Mouse (Mus musculus): ENCODE measurements around the gene Cfap73. TPM values are rescaled to one million over a fixed set of nuclear protein-coding genes. Genes with fewer than 3 reads are reported as not detected.

Cfap73 gene
- polyA plus RNA-seq, 1 experiment from 2014 or later: not detected

DNA sequence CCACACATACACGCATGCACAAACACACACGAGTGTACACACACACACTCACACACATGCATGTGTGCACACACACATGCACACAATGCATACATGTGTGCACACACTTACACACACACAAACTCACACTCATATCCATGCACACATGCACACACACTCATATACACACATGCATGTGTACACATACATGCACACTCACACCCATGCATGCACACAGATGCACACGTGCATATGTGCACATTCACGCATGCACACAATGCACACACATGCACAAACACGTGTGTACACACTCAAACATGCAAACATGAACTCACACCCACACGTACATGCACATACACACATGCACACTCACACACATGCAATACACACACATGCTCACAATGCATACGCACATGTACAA is 6.1 kb upstream of the Cfap73 start:
- Histone ChIP-seq H3K9me3 (ENCODE audit: control insufficient read depth, low read length) (no peaks in the 10 kb centered on the region), H3K4me3 (ENCODE audit: low read depth, low read length) (no peak overlapping the region), H3K4me1 (replicated peaks; ENCODE audit: control insufficient read depth, insufficient read depth, low read length) (no peaks in the 10 kb centered on the region), H3K27ac (ENCODE audit: low read depth) (no peak overlapping the region), H3K9ac (ENCODE audit: low read length) (no peak overlapping the region), H3K4me2 (ENCODE audit: low read length) (no peak overlapping the region), H3K27me3 (replicated peaks; ENCODE audit: control insufficient read depth, insufficient read depth, low read length) (no peaks in the 10 kb centered on the region), H3K36me3 (ENCODE audit: control insufficient read depth, insufficient read depth, low read length) (no peaks in the 10 kb centered on the region)
- ATAC-seq (replicated peaks; ENCODE audit: low FRiP score, low TSS enrichment, low read depth) (no peak), DNase-seq (ENCODE audit: low spot score) (no peak)
- 89% methylated on average over 7 of the region's 7 CpGs for WGBS

DNA sequence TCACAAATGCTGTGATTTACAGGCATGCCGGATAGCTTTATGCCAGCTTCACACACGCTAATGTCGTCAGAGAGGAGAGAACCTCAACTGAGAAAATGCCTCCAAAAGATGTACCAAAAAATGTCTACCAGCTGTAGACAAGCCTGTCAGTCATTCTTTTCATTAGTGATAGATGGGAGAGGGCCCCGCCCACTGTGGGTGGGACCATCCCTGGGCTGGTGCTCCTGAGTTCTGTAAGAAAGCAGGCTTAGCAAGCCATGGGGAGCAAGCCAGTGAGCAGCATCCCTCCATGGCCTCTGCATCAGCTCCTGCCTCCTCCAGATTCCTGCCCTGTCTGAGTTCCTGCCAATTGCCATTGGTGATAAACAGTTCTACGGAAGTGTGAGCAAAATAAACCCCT is 1.6 kb upstream of the Cfap73 start:
- WGBS: 76% methylated on average over 5 of the region's 5 CpGs
- ATAC-seq (replicated peaks; ENCODE audit: low FRiP score, low TSS enrichment, low read depth): no peak

DNA sequence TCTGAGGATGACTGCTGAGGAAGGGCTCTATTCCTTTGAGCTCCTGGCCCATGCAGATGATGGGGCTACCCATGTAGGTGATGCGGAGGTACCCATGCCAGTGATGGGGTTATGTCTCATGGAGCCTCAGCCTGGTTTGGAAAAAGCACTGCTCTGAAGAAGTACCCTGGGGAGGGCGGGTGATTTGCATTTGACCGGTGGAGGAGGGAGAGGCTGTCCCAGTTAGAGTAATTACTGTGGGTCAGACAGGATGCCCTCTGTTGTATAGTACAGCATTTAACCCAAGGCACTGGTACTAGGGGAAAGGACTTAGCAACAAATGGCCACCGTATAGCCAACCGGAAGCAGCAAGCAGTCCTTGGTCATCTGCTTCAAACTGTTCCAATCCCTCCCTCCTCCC is 825 bp upstream of the Cfap73 start:
- no peak overlapping the region for H3K4me2 ChIP-seq (ENCODE audit: low read length)
- H3K36me3 ChIP-seq (ENCODE audit: control insufficient read depth, insufficient read depth, low read length): no peaks in the 10 kb centered on the region
- ATAC-seq (replicated peaks; ENCODE audit: low FRiP score, low TSS enrichment, low read depth) (no peak), DNase-seq (ENCODE audit: low spot score) (no peak)
- no peaks in the 10 kb centered on the region for H3K4me1 ChIP-seq (replicated peaks; ENCODE audit: control insufficient read depth, insufficient read depth, low read length)
- H3K4me3 ChIP-seq (ENCODE audit: low read depth, low read length): no peak overlapping the region
- 0 out of 2 replicates have a peak, but pooled peaks cover 5% of the 10 kb centered on the region for H3K9me3 ChIP-seq (ENCODE audit: control insufficient read depth, low read length)
- H3K9ac ChIP-seq (ENCODE audit: low read length): no peak overlapping the region
- 38% methylated on average over 5 of the region's 5 CpGs for WGBS
- H3K27me3 ChIP-seq (replicated peaks; ENCODE audit: control insufficient read depth, insufficient read depth, low read length): no peaks in the 10 kb centered on the region; the same call in 1 of the 2 replicates
- H3K27ac ChIP-seq (ENCODE audit: low read depth): no peak overlapping the region

More for the DNA sequence above, 1.6 kb upstream of the Cfap73 start:
- Histone ChIP-seq H3K4me1 (replicated peaks; ENCODE audit: control insufficient read depth, insufficient read depth, low read length) (no peaks in the 10 kb centered on the region), H3K4me2 (ENCODE audit: low read length) (no peak overlapping the region), H3K9me3 (ENCODE audit: control insufficient read depth, low read length) (0 out of 2 replicates have a peak, but pooled peaks cover 5% of the 10 kb centered on the region), H3K27ac (ENCODE audit: low read depth) (no peak overlapping the region), H3K4me3 (ENCODE audit: low read depth, low read length) (no peak overlapping the region), H3K36me3 (ENCODE audit: control insufficient read depth, insufficient read depth, low read length) (no peaks in the 10 kb centered on the region), H3K9ac (ENCODE audit: low read length) (no peak overlapping the region), H3K27me3 (replicated peaks; ENCODE audit: control insufficient read depth, insufficient read depth, low read length) (no peaks in the 10 kb centered on the region; the same call in 1 of the 2 replicates)
- DNase-seq (ENCODE audit: low spot score): no peak

DNA sequence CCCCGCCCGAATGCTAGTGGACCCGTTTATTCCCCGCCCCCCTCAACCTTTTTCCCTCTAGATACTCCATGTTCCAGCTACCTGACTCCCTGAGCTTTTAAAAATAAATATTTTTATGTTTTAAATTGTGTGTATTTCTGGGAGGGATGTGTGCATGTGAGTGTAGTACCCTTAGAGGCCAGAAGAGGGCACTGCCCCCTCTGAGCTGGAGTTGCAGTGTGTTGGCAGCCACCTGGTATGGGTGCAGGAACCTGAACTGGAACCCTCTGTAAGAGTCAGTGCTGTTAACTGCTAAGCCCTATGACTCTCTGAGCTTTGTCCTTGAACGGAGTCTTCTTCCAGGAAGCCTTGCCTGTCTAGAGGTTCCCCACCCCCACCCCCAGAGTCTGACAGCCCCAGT is 2.1 kb downstream of the Cfap73 start:
- Histone ChIP-seq H3K27me3 (replicated peaks; ENCODE audit: control insufficient read depth, insufficient read depth, low read length) (no peaks in the 10 kb centered on the region; the same call in 1 of the 2 replicates), H3K4me3 (ENCODE audit: low read depth, low read length) (no peak overlapping the region), H3K27ac (ENCODE audit: low read depth) (no peak overlapping the region), H3K4me1 (replicated peaks; ENCODE audit: control insufficient read depth, insufficient read depth, low read length) (no peaks in the 10 kb centered on the region), H3K9me3 (ENCODE audit: control insufficient read depth, low read length) (0 out of 2 replicates have a peak, but pooled peaks cover 5% of the 10 kb centered on the region), H3K4me2 (ENCODE audit: low read length) (no peak overlapping the region), H3K36me3 (ENCODE audit: control insufficient read depth, insufficient read depth, low read length) (peaks cover 11% of the 10 kb centered on the region), H3K9ac (ENCODE audit: low read length) (no peak overlapping the region)
- no peak for ATAC-seq (replicated peaks; ENCODE audit: low FRiP score, low TSS enrichment, low read depth)
- 84% methylated on average over 5 of the region's 5 CpGs for WGBS
- no peak for DNase-seq (ENCODE audit: low spot score)

DNA sequence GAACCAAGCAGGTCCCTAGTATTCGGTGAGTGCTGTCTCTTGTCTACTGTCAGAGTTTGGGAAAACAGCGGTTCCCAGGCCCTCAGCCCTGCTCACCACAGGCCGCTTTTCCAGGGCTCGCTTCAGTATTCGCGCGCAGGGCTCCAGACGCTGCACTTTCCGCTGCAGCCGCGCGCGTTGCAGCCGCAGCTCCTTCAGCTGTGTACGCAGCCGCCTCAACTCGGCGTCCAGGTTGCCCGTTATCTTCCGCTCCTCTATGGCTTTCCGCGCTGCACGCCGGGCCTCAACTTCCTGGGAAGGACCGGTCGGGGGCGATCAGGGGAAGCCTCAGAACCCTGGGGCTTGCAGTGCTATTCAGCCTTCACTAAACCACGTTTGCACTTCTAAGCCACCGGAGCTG is 2.9 kb downstream of the Cfap73 start:
- DNase-seq (ENCODE audit: low spot score) (no peak), ATAC-seq (replicated peaks; ENCODE audit: low FRiP score, low TSS enrichment, low read depth) (no peak)
- Histone ChIP-seq H3K4me2 (ENCODE audit: low read length) (peak overlapping the region; percentile 30), H3K27me3 (replicated peaks; ENCODE audit: control insufficient read depth, insufficient read depth, low read length) (no peaks in the 10 kb centered on the region; the same call in 1 of the 2 replicates), H3K9me3 (ENCODE audit: control insufficient read depth, low read length) (0 out of 2 replicates have a peak, but pooled peaks cover 5% of the 10 kb centered on the region), H3K27ac (ENCODE audit: low read depth) (no peak overlapping the region), H3K4me3 (ENCODE audit: low read depth, low read length) (no peak overlapping the region), H3K9ac (ENCODE audit: low read length) (no peak overlapping the region), H3K4me1 (replicated peaks; ENCODE audit: control insufficient read depth, insufficient read depth, low read length) (no peaks in the 10 kb centered on the region), H3K36me3 (ENCODE audit: control insufficient read depth, insufficient read depth, low read length) (peaks cover 17% of the 10 kb centered on the region)
- 6% methylated on average over 29 of the region's 29 CpGs for WGBS

DNA sequence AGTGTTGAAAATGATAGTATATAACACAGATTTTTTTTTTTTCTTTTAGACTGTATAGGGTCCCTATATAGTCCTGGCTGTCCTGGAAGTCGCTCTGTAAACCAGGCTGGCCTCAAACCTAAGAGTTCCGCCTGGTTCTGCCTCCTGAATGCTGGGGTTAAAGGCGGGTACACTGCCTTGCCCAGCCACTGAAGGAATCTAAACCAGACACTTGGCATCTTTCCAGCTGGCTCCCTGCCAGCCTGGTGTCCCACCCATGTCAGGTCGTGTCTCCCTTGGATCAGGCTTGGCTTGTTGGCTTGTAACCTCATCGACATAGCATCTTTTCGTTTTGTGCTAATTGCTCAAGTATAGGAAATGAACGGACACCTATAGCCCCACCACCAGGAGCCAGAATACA is 5.4 kb downstream of the Cfap73 start:
- peaks cover 42% of the 10 kb centered on the region for H3K36me3 ChIP-seq (ENCODE audit: control insufficient read depth, insufficient read depth, low read length)
- no peak overlapping the region for H3K4me2 ChIP-seq (ENCODE audit: low read length)
- no peak for ATAC-seq (replicated peaks; ENCODE audit: low FRiP score, low TSS enrichment, low read depth)
- no peaks in the 10 kb centered on the region; the same call in 1 of the 2 replicates for H3K27me3 ChIP-seq (replicated peaks; ENCODE audit: control insufficient read depth, insufficient read depth, low read length)
- no peak overlapping the region for H3K27ac ChIP-seq (ENCODE audit: low read depth)
- DNase-seq (ENCODE audit: low spot score): no peak
- no peaks in the 10 kb centered on the region for H3K4me1 ChIP-seq (replicated peaks; ENCODE audit: control insufficient read depth, insufficient read depth, low read length)
- H3K9ac ChIP-seq (ENCODE audit: low read length): no peak overlapping the region
- H3K4me3 ChIP-seq (ENCODE audit: low read depth, low read length): no peak overlapping the region
- 0 out of 2 replicates have a peak, but pooled peaks cover 5% of the 10 kb centered on the region for H3K9me3 ChIP-seq (ENCODE audit: control insufficient read depth, low read length)
- WGBS: 61% methylated on average over 7 of the region's 7 CpGs

DNA sequence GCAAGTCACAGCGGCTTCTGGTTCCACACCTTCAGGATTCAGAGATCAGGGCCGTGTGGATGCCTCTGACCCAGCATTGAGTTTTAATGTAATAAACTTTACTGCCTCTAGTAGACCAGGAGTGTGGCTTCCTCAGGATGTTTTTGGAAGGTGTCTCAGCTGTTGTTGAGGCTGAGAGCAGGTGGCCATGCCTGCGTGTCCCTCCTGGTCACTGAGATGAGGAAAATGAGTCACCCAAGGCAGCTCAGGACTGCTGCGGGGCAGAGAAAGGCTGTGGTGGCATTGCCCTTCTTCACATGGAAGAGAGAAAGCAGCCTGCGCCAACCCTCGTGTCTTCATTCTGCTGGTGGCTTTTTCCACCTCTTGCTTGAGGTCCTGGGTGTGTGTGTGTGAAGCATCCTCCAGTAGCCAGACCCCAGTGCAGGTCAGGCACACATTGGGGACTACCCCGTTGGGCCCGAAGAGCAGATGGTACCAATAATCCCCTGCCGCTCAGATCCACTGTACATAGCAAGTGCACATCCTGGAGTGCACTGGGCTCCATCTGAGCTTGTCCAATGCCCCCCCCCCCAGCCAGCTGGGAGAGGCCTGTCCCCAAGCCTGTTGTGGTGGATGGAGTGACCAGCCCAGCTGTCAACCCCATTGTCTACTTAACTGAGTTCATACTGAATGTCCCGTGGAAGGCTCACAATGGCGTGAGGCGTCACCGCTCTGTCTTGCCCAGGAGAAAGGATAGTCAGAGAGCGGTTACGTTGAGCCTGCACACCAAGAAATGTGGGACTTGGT is 6.3 kb downstream of the Cfap73 start:
- Histone ChIP-seq H3K9me3 (ENCODE audit: control insufficient read depth, low read length) (0 out of 2 replicates have a peak, but pooled peaks cover 5% of the 10 kb centered on the region), H3K4me2 (ENCODE audit: low read length) (no peak overlapping the region), H3K4me3 (ENCODE audit: low read depth, low read length) (no peak overlapping the region), H3K27me3 (replicated peaks; ENCODE audit: control insufficient read depth, insufficient read depth, low read length) (no peaks in the 10 kb centered on the region; the same call in 1 of the 2 replicates), H3K9ac (ENCODE audit: low read length) (no peak overlapping the region), H3K4me1 (replicated peaks; ENCODE audit: control insufficient read depth, insufficient read depth, low read length) (no peaks in the 10 kb centered on the region), H3K36me3 (ENCODE audit: control insufficient read depth, insufficient read depth, low read length) (peaks cover 51% of the 10 kb centered on the region), H3K27ac (ENCODE audit: low read depth) (no peak overlapping the region)
- WGBS: 92% methylated on average over 15 of the region's 15 CpGs
- ATAC-seq (replicated peaks; ENCODE audit: low FRiP score, low TSS enrichment, low read depth): no peak
- no peak for DNase-seq (ENCODE audit: low spot score)

DNA sequence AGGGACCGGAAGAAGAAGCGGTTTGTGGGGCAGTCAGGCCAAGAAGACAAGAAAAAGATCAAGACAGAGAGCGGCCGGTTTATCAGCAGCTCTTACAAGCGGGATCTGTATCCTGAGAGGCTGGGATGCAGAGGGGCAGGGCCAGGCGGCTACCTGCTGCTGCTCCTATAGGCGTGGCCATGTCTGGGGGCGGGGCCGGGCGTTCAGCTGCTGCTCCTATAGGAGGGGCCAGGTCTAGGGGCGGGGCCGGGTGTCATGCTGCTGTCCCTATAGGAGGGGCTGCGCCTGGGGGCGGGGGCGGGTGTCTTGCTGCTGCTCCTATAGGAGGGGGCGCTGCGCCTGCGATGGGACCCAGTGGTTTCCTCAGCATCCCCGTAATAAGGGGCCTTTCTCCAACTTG is 7.6 kb downstream of the Cfap73 start:
- H3K36me3 ChIP-seq (ENCODE audit: control insufficient read depth, insufficient read depth, low read length): peaks cover 63% of the 10 kb centered on the region

DNA sequence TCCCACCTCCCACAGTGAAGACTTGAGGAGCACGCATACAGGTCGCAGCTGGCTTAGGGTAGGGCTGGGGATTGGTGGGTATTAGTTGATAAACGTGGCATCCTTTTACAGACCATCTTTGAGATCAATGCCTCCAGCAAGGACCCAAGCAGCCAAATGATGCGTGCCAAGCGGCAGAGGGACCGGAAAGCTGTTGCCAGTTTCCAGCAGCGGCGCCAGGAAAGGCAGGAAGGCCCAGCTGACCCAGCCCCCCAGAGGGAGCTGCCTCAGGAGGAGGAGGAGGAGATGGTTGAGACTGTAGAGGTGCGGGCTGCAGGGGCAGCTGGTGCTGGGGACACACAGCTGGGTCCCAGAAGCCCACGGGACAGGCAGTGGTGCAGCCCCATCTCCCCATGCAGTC is 9.6 kb downstream of the Cfap73 start:
- Histone ChIP-seq H3K36me3 (ENCODE audit: control insufficient read depth, insufficient read depth, low read length) (peaks cover 83% of the 10 kb centered on the region), H3K9ac (ENCODE audit: low read length) (no peak overlapping the region), H3K27ac (ENCODE audit: low read depth) (no peak overlapping the region), H3K27me3 (replicated peaks; ENCODE audit: control insufficient read depth, insufficient read depth, low read length) (no peaks in the 10 kb centered on the region), H3K9me3 (ENCODE audit: control insufficient read depth, low read length) (0 out of 2 replicates have a peak, but pooled peaks cover 3% of the 10 kb centered on the region), H3K4me3 (ENCODE audit: low read depth, low read length) (no peak overlapping the region), H3K4me1 (replicated peaks; ENCODE audit: control insufficient read depth, insufficient read depth, low read length) (no peaks in the 10 kb centered on the region), H3K4me2 (ENCODE audit: low read length) (no peak overlapping the region)
- ATAC-seq (replicated peaks; ENCODE audit: low FRiP score, low TSS enrichment, low read depth): no peak
- 95% methylated on average over 10 of the region's 10 CpGs for WGBS
- no peak for DNase-seq (ENCODE audit: low spot score)

More for the DNA sequence above, 7.6 kb downstream of the Cfap73 start:
- H3K9ac ChIP-seq (ENCODE audit: low read length): no peak overlapping the region
- DNase-seq (ENCODE audit: low spot score): no peak
- no peak overlapping the region for H3K27ac ChIP-seq (ENCODE audit: low read depth)
- no peaks in the 10 kb centered on the region; the same call in 1 of the 2 replicates for H3K27me3 ChIP-seq (replicated peaks; ENCODE audit: control insufficient read depth, insufficient read depth, low read length)
- 39% methylated on average over 19 of the region's 19 CpGs for WGBS
- ATAC-seq (replicated peaks; ENCODE audit: low FRiP score, low TSS enrichment, low read depth): no peak
- H3K4me2 ChIP-seq (ENCODE audit: low read length): no peak overlapping the region
- no peak overlapping the region for H3K4me3 ChIP-seq (ENCODE audit: low read depth, low read length)
- no peaks in the 10 kb centered on the region for H3K4me1 ChIP-seq (replicated peaks; ENCODE audit: control insufficient read depth, insufficient read depth, low read length)
- no peaks in the 10 kb centered on the region for H3K9me3 ChIP-seq (ENCODE audit: control insufficient read depth, low read length)

Measured in intestine, embryonic 14.5 days (tissue).